Mouse (Mus musculus): ENCODE results near the gene Tspan5.

- TF ChIP-seq EP300 (IDR thresholded peaks at IDR 0.05; ENCODE audit: insufficient read depth, low read depth, low read length) (no peak), POLR2A (IDR thresholded peaks at IDR 0.05; ENCODE audit: insufficient read depth, low read length) (no peak), CTCF (IDR thresholded peaks at IDR 0.05; ENCODE audit: low read depth, low read length) (no peak)
These were observed 213.2 kb downstream of the Tspan5 start for GRCm38 (mm10) chr3:138955220-138955619.

Data from ES-Bruce4 (cell line).